Mouse (Mus musculus): ENCODE measurements around the gene Tbca.

The Tbca gene

GRCm38 (mm10) chr13:94788771-94789649 is at the start of gene Tbca:
Gene Tbca, plus strand, starts transcription at chr13:94788910.
- peak; percentile 90 to 92 for DNase-seq

- no peak for DNase-seq
Observed at GRCm38 (mm10) chr13:94745176-94745575, 43.5 kb upstream of the Tbca start.

GRCm38 (mm10) chr13:94765852-94766251 is 22.9 kb upstream of the Tbca start:
- no peak for DNase-seq

GRCm38 (mm10) chr13:94768460-94769154 is 20.1 kb upstream of the Tbca start:
- no peak for DNase-seq

- DNase-seq: no peak
Observed at GRCm38 (mm10) chr13:94769155-94769470, 19.6 kb upstream of the Tbca start.

- no peak for DNase-seq
Observed at GRCm38 (mm10) chr13:94786866-94787265, 1.8 kb upstream of the Tbca start.

GRCm38 (mm10) chr13:94794689-94795088 is 6.0 kb downstream of the Tbca start:
- DNase-seq: no peak

- no peak for DNase-seq
Observed at GRCm38 (mm10) chr13:94803480-94804057, 14.9 kb downstream of the Tbca start.

- DNase-seq: no peak
Observed at GRCm38 (mm10) chr13:94806315-94807179, 17.8 kb downstream of the Tbca start.

GRCm38 (mm10) chr13:94808596-94808995 is 19.9 kb downstream of the Tbca start:
- DNase-seq: no peak

- DNase-seq: no peak
Observed at GRCm38 (mm10) chr13:94809724-94810123, 21.0 kb downstream of the Tbca start.

- no peak for DNase-seq
Observed at GRCm38 (mm10) chr13:94811451-94811850, 22.7 kb downstream of the Tbca start.

GRCm38 (mm10) chr13:94813770-94814169 is 25.1 kb downstream of the Tbca start:
- no peak for DNase-seq

- no peak for DNase-seq
Observed at GRCm38 (mm10) chr13:94820516-94820915, 31.8 kb downstream of the Tbca start.

- DNase-seq: no peak
Observed at GRCm38 (mm10) chr13:94820956-94821355, 32.2 kb downstream of the Tbca start.

GRCm38 (mm10) chr13:94826389-94826788 is 37.7 kb downstream of the Tbca start:
- DNase-seq: no peak

GRCm38 (mm10) chr13:94826986-94827385 is 38.3 kb downstream of the Tbca start:
- DNase-seq: no peak

- DNase-seq: no peak
Observed at GRCm38 (mm10) chr13:94827847-94828246, 39.1 kb downstream of the Tbca start.

GRCm38 (mm10) chr13:94838047-94838720 is 49.5 kb downstream of the Tbca start:
- DNase-seq: no peak

GRCm38 (mm10) chr13:94838756-94839337 is 50.1 kb downstream of the Tbca start:
- no peak for DNase-seq

- DNase-seq: no peak
Observed at GRCm38 (mm10) chr13:94843236-94843635, 54.5 kb downstream of the Tbca start.

GRCm38 (mm10) chr13:94847870-94848269 is 59.2 kb downstream of the Tbca start:
- no peak for DNase-seq

Data from lung, postnatal 4 days (tissue).